Mouse (Mus musculus) neutrophil, adult 83 days (primary cell): ENCODE results near the gene Hdac9. TPM values are rescaled to one million over a fixed set of nuclear protein-coding genes. Genes with fewer than 3 reads are reported as not detected.

ENCODE experiments used
- total RNA-seq, 2 experiments: library from RNA; stranded (reverse); gene quantifications; one replicate each; pipeline ENCODE4 v1.2.4; 2023

The Hdac9 gene
- total RNA-seq: 1 to 10 TPM; 2.5 to 4.0 TPM

DNA sequence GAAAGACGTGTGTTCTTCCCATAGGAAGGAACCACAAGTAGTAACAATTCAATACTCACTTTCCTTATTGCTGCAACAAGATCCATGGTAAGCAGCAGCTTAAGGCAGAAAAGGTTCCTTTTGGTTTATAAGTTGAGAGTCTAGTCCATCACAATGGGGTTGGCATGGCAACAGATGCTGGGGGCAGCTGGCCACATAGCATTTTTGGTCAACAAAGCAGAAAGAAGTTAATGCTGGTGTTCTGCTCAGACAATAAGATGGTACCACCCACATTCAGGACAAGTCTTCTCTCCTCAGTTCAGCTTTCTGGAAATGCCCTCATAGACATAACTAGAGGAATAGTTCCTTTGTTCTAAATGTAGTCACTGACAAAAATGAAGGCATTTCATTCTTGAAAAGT, at the start of gene Hdac9:
Gene Hdac9 (minus strand): TSS at position 101 of the 400 bp plus-strand sequence.

Other genes starting within 250 kb of the Hdac9 start
- 1 to 10 TPM; 4.4 TPM for gene Prps1l1, start 67.7 kb upstream of the Hdac9 start, total RNA-seq
- 10 to 100 TPM; 50.3 to 58.0 TPM for gene Snx13, start 130.1 kb upstream of the Hdac9 start, total RNA-seq